Mouse (Mus musculus) urinary bladder, adult 2 months (tissue): ENCODE data around the gene Trim10. TPM values are rescaled to one million over a fixed set of nuclear protein-coding genes. Genes with fewer than 3 reads are reported as not detected.
A peak's percentile ranks its signal among the peaks of the same experiment; 100 is the strongest.

Experiments used
- DNase-seq: peaks from one replicate; pipeline ENCODE4 v3.0.0; 2022; ENCODE audit warnings: low spot score
- polyA plus RNA-seq: library from polyadenylated mRNA; depleted of rRNA; stranded (reverse); fragments of >200 nt; gene quantifications from 2 replicates; pipeline ENCODE4 v1.2.3, GENCODE M21; 2012; rRNA removed

The Trim10 gene
- polyA plus RNA-seq: 0.07 TPM in 2 replicates

GRCm38 (mm10) chr17:36869284-36869954, at the start of gene Trim10:
Gene Trim10, plus strand, starts transcription at chr17:36869574.
- no peak for DNase-seq

GRCm38 (mm10) chr17:36824005-36824404, 45.4 kb upstream of the Trim10 start:
- no peak for DNase-seq

GRCm38 (mm10) chr17:36825525-36825924, 43.8 kb upstream of the Trim10 start:
- no peak for DNase-seq

GRCm38 (mm10) chr17:36826002-36826401, 43.4 kb upstream of the Trim10 start:
- peak; percentile 31 for DNase-seq

GRCm38 (mm10) chr17:36828488-36828887, 40.9 kb upstream of the Trim10 start:
- DNase-seq: no peak

GRCm38 (mm10) chr17:36830470-36830869, 38.9 kb upstream of the Trim10 start:
- DNase-seq: no peak

- no peak for DNase-seq
These were observed 36.7 kb upstream of the Trim10 start for GRCm38 (mm10) chr17:36832694-36833093.

GRCm38 (mm10) chr17:36835591-36836426, 33.6 kb upstream of the Trim10 start:
- no peak for DNase-seq

- DNase-seq: no peak
These were observed 33.0 kb upstream of the Trim10 start for GRCm38 (mm10) chr17:36836427-36836812.

GRCm38 (mm10) chr17:36836874-36837647, 32.3 kb upstream of the Trim10 start, which contains the start of gene Trim26:
Gene Trim26, plus strand, starts transcription at chr17:36837134.
- DNase-seq: peak; percentile 93

GRCm38 (mm10) chr17:36839001-36839400, 30.4 kb upstream of the Trim10 start:
- no peak for DNase-seq

GRCm38 (mm10) chr17:36839931-36840330, 29.4 kb upstream of the Trim10 start:
- no peak for DNase-seq

GRCm38 (mm10) chr17:36840961-36841445, 28.4 kb upstream of the Trim10 start:
- no peak for DNase-seq

GRCm38 (mm10) chr17:36843696-36844095, 25.7 kb upstream of the Trim10 start:
- DNase-seq: no peak

- DNase-seq: no peak
These were observed 25.1 kb upstream of the Trim10 start for GRCm38 (mm10) chr17:36844286-36844719.

GRCm38 (mm10) chr17:36844725-36845124, 24.6 kb upstream of the Trim10 start:
- no peak for DNase-seq

GRCm38 (mm10) chr17:36848911-36849310, 20.5 kb upstream of the Trim10 start:
- DNase-seq: no peak

GRCm38 (mm10) chr17:36849992-36850391, 19.4 kb upstream of the Trim10 start:
- no peak for DNase-seq

- DNase-seq: no peak
These were observed 18.2 kb upstream of the Trim10 start for GRCm38 (mm10) chr17:36851200-36851599.

- no peak for DNase-seq
These were observed 17.7 kb upstream of the Trim10 start for GRCm38 (mm10) chr17:36851627-36852026.

- DNase-seq: no peak
These were observed 13.9 kb upstream of the Trim10 start for GRCm38 (mm10) chr17:36855484-36855883.

GRCm38 (mm10) chr17:36856236-36856635, 13.1 kb upstream of the Trim10 start:
- DNase-seq: no peak
